Mouse (Mus musculus): ENCODE measurements at regions not wholly inside any gene's neighbourhood (a gene's known extent, or its start where the extent isn't known, plus 50 kb on each side); places are given as distances from the start of the nearest gene placed in this dataset.

GRCm38 (mm10) chr8:10779636-10780035 is 228.6 kb downstream of the Irs2 start:
- TF ChIP-seq CTCF (IDR thresholded peaks at IDR 0.05 in 2 of 3, conservative IDR thresholded peaks at IDR 0.05 in 1 of 3; ENCODE audit: control insufficient read depth in 1 of 3, insufficient read depth in 1 of 3, low read depth in 2 of 3, low read length in 3 of 3, poor library complexity in 1 of 3, severe bottlenecking in 1 of 3) (no peak), TCF12 (IDR thresholded peaks at IDR 0.05; ENCODE audit: low read depth, low read length) (no peak), HCFC1 (IDR thresholded peaks at IDR 0.05; ENCODE audit: low read depth, low read length) (no peak), MAFK (IDR thresholded peaks at IDR 0.05; ENCODE audit: borderline replicate concordance, low read depth, low read length) (no peak), ZKSCAN1 (IDR thresholded peaks at IDR 0.05; ENCODE audit: low read depth, low read length) (no peak), EP300 (IDR thresholded peaks at IDR 0.05; ENCODE audit: low read depth in 1 of 2, low read length in 2 of 2) (no peak), KAT2A (conservative IDR thresholded peaks at IDR 0.05; ENCODE audit: low read depth, low read length) (no peak), CHD1 (IDR thresholded peaks at IDR 0.05; ENCODE audit: low read depth, low read length) (no peak)
